Mouse (Mus musculus) liver, postnatal 0 days (tissue): ENCODE measurements at regions not wholly inside any gene's neighbourhood (a gene's known extent, or its start where the extent isn't known, plus 50 kb on each side); places are given as distances from the start of the nearest gene placed in this dataset.

Source experiments
- ATAC-seq: fragments of 200-750 bp; cut with Nextera tagmentation; 2 replicates; pipeline ENCODE4 v1.8.0; 2017; ENCODE audit warnings: mild to moderate bottlenecking, moderate library complexity
- DNase-seq: peaks from one replicate; pipeline ENCODE4 v3.0.0-alpha.2; 2016
- H3K27ac ChIP-seq: fragments of 300-500 bp; sonication (generic); 2 replicates; pipeline ENCODE4 v1.5.1; 2014; ENCODE audit warnings: antibody characterized with exemption, moderate library complexity, mild to moderate bottlenecking, low read depth
- H3K27me3 ChIP-seq: fragments of 300-500 bp; sonication (generic); 2 replicates; pipeline ENCODE4 v1.6.1; 2014; ENCODE audit warnings: low read length, control low read depth, mixed read lengths; ENCODE audit not compliant: insufficient read depth
- H3K36me3 ChIP-seq: fragments of 300-500 bp; sonication (generic); replicated peaks from 2 replicates; pipeline ENCODE4 v1.6.1; 2014; ENCODE audit warnings: mild to moderate bottlenecking, control low read depth, low read length, moderate library complexity, mixed read lengths; ENCODE audit not compliant: insufficient read depth
- H3K4me1 ChIP-seq: fragments of 300-500 bp; sonication (generic); 2 replicates; pipeline ENCODE4 v1.6.1; 2014; ENCODE audit warnings: antibody characterized with exemption, mild to moderate bottlenecking, control low read depth; ENCODE audit not compliant: insufficient read depth
- H3K4me2 ChIP-seq: fragments of 300-500 bp; sonication (generic); 2 replicates; pipeline ENCODE4 v1.6.1; 2014; ENCODE audit warnings: low read depth, mild to moderate bottlenecking, low read length, moderate library complexity, mixed read lengths
- H3K4me3 ChIP-seq: fragments of 300-500 bp; sonication (generic); 2 replicates; pipeline ENCODE4 v1.5.1; 2014; ENCODE audit warnings: low read depth, low read length
- H3K9ac ChIP-seq: fragments of 300-500 bp; sonication (generic); replicated peaks from 2 replicates; pipeline ENCODE4 v1.6.1; 2014; ENCODE audit warnings: mild to moderate bottlenecking, moderate library complexity
- H3K9me3 ChIP-seq: fragments of 300-500 bp; sonication (generic); 2 replicates; pipeline ENCODE4 v1.6.1; 2016; ENCODE audit warnings: mild to moderate bottlenecking, control low read depth, low read length, mixed read lengths
- CTCF ChIP-seq: sonication (generic); IDR thresholded peaks from 2 replicates; pipeline ENCODE4 v1.5.1; 2016; ENCODE audit warnings: antibody characterized with exemption, low read depth
- EP300 ChIP-seq: IDR thresholded peaks from 2 replicates; pipeline ENCODE4 v1.6.1; 2016; ENCODE audit warnings: antibody characterized with exemption, low read depth, mild to moderate bottlenecking
- WGBS: fragments of 180-500 bp; shearing (Covaris S2); extraction: QIAGEN DNeasy Blood & Tissue Kit; methylation state at CpG from one replicate; pipeline ENCODE4 v1.1.7; 2014; ENCODE audit not compliant: insufficient replicate concordance; 5-methylcytosine and 5-hydroxymethylcytosine counted together

- Histone ChIP-seq H3K9me3 (no peaks in the 10 kb centered on the region), H3K4me1 (no peaks in the 10 kb centered on the region), H3K27me3 (no peaks in the 10 kb centered on the region), H3K9ac (no peak overlapping the region), H3K4me3 (no peak overlapping the region), H3K36me3 (no peaks in the 10 kb centered on the region), H3K27ac (no peak overlapping the region), H3K4me2 (no peak overlapping the region)
- TF ChIP-seq CTCF: no peak
- no peak for TF ChIP-seq EP300
- DNase-seq (no peak), ATAC-seq (no peak)
- 82% methylated on average over 12 of the region's 12 CpGs for WGBS
Measured at GRCm38 (mm10) chr1:41036940-41037339, 231.5 kb downstream of the Tmem182 start.

GRCm38 (mm10) chr1:41054426-41054955 lies 249.1 kb downstream of the Tmem182 start:
- H3K4me1 ChIP-seq: no peaks in the 10 kb centered on the region
- no peaks in the 10 kb centered on the region for H3K9me3 ChIP-seq
- H3K27me3 ChIP-seq: no peaks in the 10 kb centered on the region
- ATAC-seq (no peak), DNase-seq (no peak)
- no peaks in the 10 kb centered on the region for H3K36me3 ChIP-seq
- 84% methylated on average over 5 of the region's 5 CpGs for WGBS
- H3K9ac ChIP-seq: no peak overlapping the region
- H3K27ac ChIP-seq: no peak overlapping the region
- no peak for TF ChIP-seq CTCF
- no peak for TF ChIP-seq EP300
- H3K4me3 ChIP-seq: no peak overlapping the region
- H3K4me2 ChIP-seq: no peak overlapping the region

DNA sequence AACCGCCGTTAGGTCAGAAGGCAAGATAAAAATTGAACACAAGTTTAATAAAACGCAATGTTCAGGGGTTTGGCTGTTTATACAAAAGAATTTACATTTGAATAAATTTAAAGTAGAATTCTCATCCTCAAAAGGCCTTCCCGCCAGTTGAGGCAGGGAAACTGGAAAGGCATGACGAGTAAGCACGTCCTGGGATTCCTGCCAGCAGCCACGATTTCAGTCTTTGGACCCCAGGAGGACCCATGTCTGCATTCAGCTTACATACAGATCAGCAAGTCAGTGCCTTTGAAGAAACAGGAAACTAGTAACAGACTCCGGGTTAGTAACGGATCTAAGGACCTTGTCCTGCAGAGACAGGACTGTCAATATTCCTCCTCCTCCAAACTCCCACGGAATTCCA lies 250.4 kb downstream of the Tmem182 start:
- DNase-seq: no peak
- no peak overlapping the region for H3K27ac ChIP-seq
- no peaks in the 10 kb centered on the region for H3K4me1 ChIP-seq
- no peak overlapping the region for H3K9ac ChIP-seq
- no peak for ATAC-seq
- 76% methylated on average over 10 of the region's 10 CpGs for WGBS
- H3K4me2 ChIP-seq: no peak overlapping the region
- H3K9me3 ChIP-seq: no peaks in the 10 kb centered on the region
- H3K36me3 ChIP-seq: no peaks in the 10 kb centered on the region
- TF ChIP-seq CTCF (no peak), EP300 (no peak)
- H3K27me3 ChIP-seq: no peaks in the 10 kb centered on the region
- H3K4me3 ChIP-seq: no peak overlapping the region

GRCm38 (mm10) chr1:41065130-41065529 lies 259.7 kb downstream of the Tmem182 start:
- DNase-seq (no peak), ATAC-seq (no peak)
- Histone ChIP-seq H3K9ac (no peak overlapping the region), H3K27me3 (no peaks in the 10 kb centered on the region), H3K36me3 (no peaks in the 10 kb centered on the region), H3K4me2 (no peak overlapping the region), H3K27ac (no peak overlapping the region), H3K4me3 (no peak overlapping the region), H3K9me3 (no peaks in the 10 kb centered on the region), H3K4me1 (no peaks in the 10 kb centered on the region)
- WGBS: 89% methylated on average over 10 of the region's 10 CpGs
- TF ChIP-seq EP300 (no peak), CTCF (no peak)

DNA sequence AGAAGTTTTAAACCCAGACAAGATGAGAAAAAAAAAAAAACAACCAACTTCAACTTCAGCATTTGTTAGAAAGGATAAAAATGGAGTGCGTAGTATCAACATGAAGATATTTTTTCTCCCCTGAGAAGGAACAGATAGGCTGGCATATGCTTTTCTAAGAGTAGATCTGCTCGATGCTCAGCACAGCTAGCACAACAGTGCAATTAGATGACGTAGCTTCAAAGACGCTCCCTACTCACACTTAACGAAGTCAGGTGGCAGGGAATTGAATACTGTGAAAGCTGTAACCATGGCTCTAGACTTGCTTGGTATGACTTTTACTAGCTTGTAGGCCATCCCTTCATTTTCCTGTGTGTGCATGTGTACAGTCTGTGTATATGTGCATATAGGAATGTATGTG lies 299.5 kb downstream of the Tmem182 start:
- H3K36me3 ChIP-seq: no peaks in the 10 kb centered on the region
- no peaks in the 10 kb centered on the region for H3K4me1 ChIP-seq
- H3K9me3 ChIP-seq: no peaks in the 10 kb centered on the region
- H3K9ac ChIP-seq: no peak overlapping the region
- no peak overlapping the region for H3K4me2 ChIP-seq
- TF ChIP-seq EP300: no peak
- TF ChIP-seq CTCF: no peak
- H3K4me3 ChIP-seq: no peak overlapping the region
- H3K27me3 ChIP-seq: no peaks in the 10 kb centered on the region
- DNase-seq (no peak), ATAC-seq (no peak)
- 83% methylated on average over 5 of the region's 5 CpGs for WGBS
- H3K27ac ChIP-seq: no peak overlapping the region

DNA sequence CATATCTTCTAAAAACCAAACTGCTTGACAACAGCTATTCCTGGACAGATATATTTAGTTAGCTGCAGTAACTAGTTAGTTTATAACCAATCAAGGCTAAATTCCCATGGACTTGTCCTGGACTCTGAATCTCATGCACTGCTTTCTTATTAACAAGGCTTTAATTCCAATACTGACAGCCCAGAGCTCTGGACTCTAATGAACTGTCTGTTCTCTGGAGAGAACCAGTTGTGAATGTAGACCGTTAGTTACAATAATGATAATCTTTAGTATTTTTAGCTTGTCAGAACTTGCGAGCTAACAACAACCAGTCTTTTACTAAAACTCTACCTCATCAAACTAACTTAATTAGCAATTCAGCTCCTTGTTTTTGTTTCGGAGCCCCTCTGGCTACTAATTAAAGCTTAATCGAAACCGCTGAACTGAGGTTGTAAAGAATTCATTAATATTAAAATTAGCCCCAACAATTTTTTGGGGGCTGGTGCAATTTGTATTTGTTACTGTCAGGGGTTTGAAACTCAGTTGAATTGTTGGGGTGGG lies 316.3 kb downstream of the Tmem182 start:
- Histone ChIP-seq H3K36me3 (no peaks in the 10 kb centered on the region), H3K27me3 (no peaks in the 10 kb centered on the region), H3K27ac (no peak overlapping the region), H3K4me2 (no peak overlapping the region), H3K4me1 (no peaks in the 10 kb centered on the region), H3K9me3 (no peaks in the 10 kb centered on the region), H3K4me3 (no peak overlapping the region), H3K9ac (no peak overlapping the region)
- no peak for TF ChIP-seq EP300
- TF ChIP-seq CTCF: no peak
- no peak for ATAC-seq
- WGBS: 83% methylated on average over 5 of the region's 5 CpGs
- no peak for DNase-seq

- 9% methylated on average over 9 of the region's 9 CpGs for WGBS
- Histone ChIP-seq H3K4me3 (no peak overlapping the region), H3K27me3 (no peaks in the 10 kb centered on the region), H3K4me1 (no peaks in the 10 kb centered on the region), H3K9me3 (no peaks in the 10 kb centered on the region), H3K27ac (no peak overlapping the region), H3K4me2 (no peak overlapping the region), H3K9ac (no peak overlapping the region), H3K36me3 (no peaks in the 10 kb centered on the region)
- no peak for DNase-seq
- ATAC-seq: no peak
- TF ChIP-seq EP300: no peak
- no peak for TF ChIP-seq CTCF
Measured at GRCm38 (mm10) chr1:41131410-41131809, 326.0 kb downstream of the Tmem182 start.
